Mouse (Mus musculus): Measurements from ENCODE around the gene Cnot3.

GRCm38 (mm10) chr7:3614021-3614420 lies 31.0 kb upstream of the Cnot3 start:
- TF ChIP-seq POLR2A (IDR thresholded peaks at IDR 0.05; ENCODE audit: insufficient read depth, low read depth, low read length) = no peak
- TF ChIP-seq EP300 (IDR thresholded peaks at IDR 0.05; ENCODE audit: insufficient read depth, low read depth, low read length) = no peak
- TF ChIP-seq CTCF (IDR thresholded peaks at IDR 0.05) = no peak

All from heart, adult 2 months (tissue).